Mouse (Mus musculus): ENCODE data around the gene Sec22b. TPM values are rescaled to one million over a fixed set of nuclear protein-coding genes. Genes with fewer than 3 reads are reported as not detected.

Sec22b gene
- total RNA-seq (2021) = 10 to 100 TPM; 78.5 to 85.2 TPM
- long read RNA-seq, experiment 1, transcript Sec22b-201 (5 exons, 2,810 nt) = major isoform, 103 of 121 reads
- long read RNA-seq, experiment 1, transcript Sec22b-204 (5 exons, 1,355 nt) = minor isoform, 6 of 121 reads
- long read RNA-seq, experiment 1, partial matches to known transcripts = 11 of 121 reads
- long read RNA-seq, experiment 1, other reads (novel, unspliced or antisense) = 1 of 121 reads
- long read RNA-seq, experiment 2, transcript Sec22b-201 (5 exons, 2,810 nt) = major isoform, 60 of 63 reads
- long read RNA-seq, experiment 2, partial matches to known transcripts = 0 of 63 reads
- long read RNA-seq, experiment 2, other reads (novel, unspliced or antisense) = 0 of 63 reads

- peak; percentile 91 for DNase-seq
Observed at GRCm38 (mm10) chr3:97900516-97901490, at the start of gene Sec22b. TSS of gene Sec22b (plus strand) at chr3:97901190.

- DNase-seq = no peak
Observed at GRCm38 (mm10) chr3:97851803-97852202, 49.2 kb upstream of the Sec22b start.

GRCm38 (mm10) chr3:97854575-97855384 is 46.2 kb upstream of the Sec22b start:
- no peak for DNase-seq

- DNase-seq = no peak
Observed at GRCm38 (mm10) chr3:97859400-97859799, 41.6 kb upstream of the Sec22b start.

GRCm38 (mm10) chr3:97860820-97861451 is 40.1 kb upstream of the Sec22b start:
- DNase-seq = no peak

- no peak for DNase-seq
Observed at GRCm38 (mm10) chr3:97866696-97867095, 34.3 kb upstream of the Sec22b start.

- peak; percentile 5 for DNase-seq
Observed at GRCm38 (mm10) chr3:97867221-97868023, 33.6 kb upstream of the Sec22b start.

- DNase-seq = peak; percentile 81
Observed at GRCm38 (mm10) chr3:97868024-97868689, 32.8 kb upstream of the Sec22b start.

GRCm38 (mm10) chr3:97868733-97869132 is 32.3 kb upstream of the Sec22b start:
- no peak for DNase-seq

- DNase-seq = no peak
Observed at GRCm38 (mm10) chr3:97869730-97870129, 31.3 kb upstream of the Sec22b start.

GRCm38 (mm10) chr3:97874777-97875176 is 26.2 kb upstream of the Sec22b start:
- DNase-seq = no peak

- no peak for DNase-seq
Observed at GRCm38 (mm10) chr3:97876259-97876658, 24.7 kb upstream of the Sec22b start.

- DNase-seq = peak; percentile 90
Observed at GRCm38 (mm10) chr3:97879222-97879621, 21.8 kb upstream of the Sec22b start.

- no peak for DNase-seq
Observed at GRCm38 (mm10) chr3:97881576-97881975, 19.4 kb upstream of the Sec22b start.

- DNase-seq = no peak
Observed at GRCm38 (mm10) chr3:97887785-97888167, 13.2 kb upstream of the Sec22b start.

GRCm38 (mm10) chr3:97888168-97888901 is 12.7 kb upstream of the Sec22b start, which contains the start of gene Pde4dip:
TSS of gene Pde4dip (minus strand) at chr3:97888707.
- DNase-seq = peak; percentile 30

- no peak for DNase-seq
Observed at GRCm38 (mm10) chr3:97890205-97890604, 10.8 kb upstream of the Sec22b start.

- peak; percentile 55 for DNase-seq
Observed at GRCm38 (mm10) chr3:97894695-97895094, 6.3 kb upstream of the Sec22b start.

GRCm38 (mm10) chr3:97898381-97898780 is 2.6 kb upstream of the Sec22b start:
- no peak for DNase-seq

All from adrenal gland, postnatal 10 days (tissue).